Mouse (Mus musculus) ES-Bruce4 (cell line): ENCODE results near the gene Gjb4. TPM values are rescaled to one million over a fixed set of nuclear protein-coding genes. Genes with fewer than 3 reads are reported as not detected.
A peak's percentile ranks its signal among the peaks of the same experiment; 100 is the strongest.

ENCODE experiments used
- H3K27ac ChIP-seq: 2 replicates; pipeline ENCODE4 v1.5.1; 2012; ENCODE audit warnings: low read length, inconsistent platforms; ENCODE audit not compliant: insufficient read depth
- H3K27me3 ChIP-seq: 2 replicates; pipeline ENCODE4 v1.6.1; 2012; ENCODE audit warnings: mild to moderate bottlenecking, low read length, inconsistent platforms; ENCODE audit not compliant: control insufficient read depth, poor library complexity, insufficient read depth, severe bottlenecking
- H3K36me3 ChIP-seq: 2 replicates; pipeline ENCODE4 v1.6.1; 2012; ENCODE audit warnings: inconsistent platforms, mild to moderate bottlenecking, low read length, moderate library complexity; ENCODE audit not compliant: control insufficient read depth, poor library complexity, insufficient read depth, severe bottlenecking
- H3K4me1 ChIP-seq: one replicate; pipeline ENCODE4 v1.8.1; 2011; ENCODE audit warnings: low read length; ENCODE audit not compliant: control insufficient read depth, insufficient read depth
- H3K4me3 ChIP-seq: 2 replicates; pipeline ENCODE4 v1.5.1; 2011; ENCODE audit warnings: low read depth, mild to moderate bottlenecking, low read length
- H3K9ac ChIP-seq: 2 replicates; pipeline ENCODE4 v1.6.1; 2012; ENCODE audit warnings: low read depth, mild to moderate bottlenecking, inconsistent platforms; ENCODE audit not compliant: poor library complexity, severe bottlenecking
- H3K9me3 ChIP-seq: replicated peaks from 2 replicates; pipeline ENCODE4 v1.6.1; 2012; ENCODE audit warnings: mild to moderate bottlenecking, low read length, inconsistent platforms; ENCODE audit not compliant: control insufficient read depth, poor library complexity, insufficient read depth, severe bottlenecking
- CTCF ChIP-seq: IDR thresholded peaks from one replicate; pipeline ENCODE4 v1.8.1; 2011; ENCODE audit warnings: low read depth, low read length
- EP300 ChIP-seq: IDR thresholded peaks from 2 replicates; pipeline ENCODE4 v1.6.1; 2011; ENCODE audit warnings: low read depth, low read length; ENCODE audit not compliant: insufficient read depth
- POLR2A ChIP-seq: IDR thresholded peaks from one replicate; pipeline ENCODE4 v1.8.1; 2011; ENCODE audit warnings: low read length; ENCODE audit not compliant: insufficient read depth
- polyA plus RNA-seq: library from polyadenylated mRNA; stranded (reverse); fragments of >200 nt; gene quantifications from 2 replicates; pipeline ENCODE4 v1.2.4, GENCODE M21; 2011; ENCODE audit warnings: low read depth; ENCODE audit not compliant: missing spikeins, insufficient read depth, insufficient read length

Gene Gjb4
- polyA plus RNA-seq, 1 experiment: 2.1 TPM

DNA sequence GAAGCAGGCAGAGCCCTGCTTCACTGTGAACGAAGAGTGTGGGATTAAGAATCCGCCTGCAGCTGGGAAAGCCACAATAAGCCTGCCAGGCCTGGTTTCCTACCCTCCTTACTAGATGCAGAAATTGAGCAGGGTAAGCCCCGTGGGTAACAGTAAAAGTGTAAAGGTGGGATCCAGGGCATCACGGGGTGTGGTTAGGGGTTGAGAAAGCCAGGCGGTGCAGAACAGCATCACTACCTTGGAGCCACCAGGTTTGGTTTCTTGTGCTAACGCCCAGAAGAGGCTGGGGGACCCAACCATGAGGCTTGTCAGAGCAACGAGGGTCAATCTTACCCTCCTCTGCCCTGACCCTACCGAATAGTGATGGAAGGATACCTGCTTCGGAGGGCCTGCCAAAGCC is 39.3 kb downstream of the Gjb4 start:
- no peak overlapping the region for H3K4me3 ChIP-seq
- no peak overlapping the region for H3K9ac ChIP-seq
- no peaks in the 10 kb centered on the region for H3K36me3 ChIP-seq
- no peak overlapping the region for H3K27ac ChIP-seq
- no peaks in the 10 kb centered on the region for H3K9me3 ChIP-seq
- no peaks in the 10 kb centered on the region for H3K27me3 ChIP-seq
- TF ChIP-seq CTCF (no peak), EP300 (no peak), POLR2A (no peak)
- H3K4me1 ChIP-seq: no peaks in the 10 kb centered on the region

DNA sequence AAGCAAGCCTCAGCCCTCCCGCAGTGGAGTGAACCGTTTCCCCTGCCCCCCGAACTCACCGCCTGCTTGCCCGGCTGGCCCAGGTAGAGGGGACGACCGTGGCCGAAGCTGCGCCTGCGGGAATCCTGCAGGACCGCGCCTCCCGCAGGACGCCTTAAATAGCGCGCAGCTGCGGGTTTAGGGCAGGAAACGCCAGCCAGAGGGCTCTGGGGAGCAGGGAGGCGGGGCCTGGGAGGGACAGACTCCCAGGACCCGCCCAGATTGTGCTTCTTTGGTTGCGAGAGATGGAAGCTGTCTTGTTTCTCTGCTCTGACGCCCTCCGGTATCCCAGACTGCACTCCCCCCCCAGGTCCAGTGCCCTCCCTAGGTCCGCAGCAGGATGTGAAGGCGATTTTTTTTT is 40.0 kb downstream of the Gjb4 start, which contains the start of gene Gja4:
Gene Gja4 (minus strand): TSS at position 179 of the 400 bp plus-strand sequence.
- Histone ChIP-seq H3K9me3 (no peaks in the 10 kb centered on the region), H3K27me3 (no peaks in the 10 kb centered on the region), H3K36me3 (no peaks in the 10 kb centered on the region), H3K4me3 (peak within 1 kb of the TSS; percentile 73), H3K27ac (no peak within 1 kb of the TSS), H3K9ac (peak within 1 kb of the TSS; percentile 55), H3K4me1 (no peaks in the 10 kb centered on the region)
- no peak for TF ChIP-seq EP300
- peak; percentile 36 for TF ChIP-seq CTCF

DNA sequence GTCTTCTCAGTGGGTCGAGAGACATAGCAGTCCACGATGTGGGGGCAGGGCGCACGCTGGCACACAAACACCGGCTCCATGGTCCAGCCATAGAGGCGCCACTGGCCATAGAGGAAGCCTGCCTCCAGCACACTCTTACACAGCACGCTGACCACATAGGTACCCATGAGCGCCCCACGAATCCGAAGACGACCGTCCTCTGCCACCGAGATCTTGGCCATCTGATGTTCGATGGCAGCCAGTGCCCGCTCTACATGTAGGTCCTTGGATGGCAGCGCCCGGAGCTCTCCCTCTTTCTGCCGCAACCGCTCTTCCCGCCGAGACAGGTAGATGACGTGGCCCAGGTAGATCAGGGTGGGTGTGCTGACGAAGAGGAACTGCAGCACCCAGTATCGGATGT is 41.5 kb downstream of the Gjb4 start:
- H3K36me3 ChIP-seq: no peaks in the 10 kb centered on the region
- no peak overlapping the region for H3K4me3 ChIP-seq
- no peaks in the 10 kb centered on the region for H3K9me3 ChIP-seq
- H3K27ac ChIP-seq: no peak overlapping the region
- H3K27me3 ChIP-seq: no peaks in the 10 kb centered on the region
- TF ChIP-seq EP300 (no peak), CTCF (no peak)
- no peak overlapping the region for H3K9ac ChIP-seq
- no peaks in the 10 kb centered on the region for H3K4me1 ChIP-seq

DNA sequence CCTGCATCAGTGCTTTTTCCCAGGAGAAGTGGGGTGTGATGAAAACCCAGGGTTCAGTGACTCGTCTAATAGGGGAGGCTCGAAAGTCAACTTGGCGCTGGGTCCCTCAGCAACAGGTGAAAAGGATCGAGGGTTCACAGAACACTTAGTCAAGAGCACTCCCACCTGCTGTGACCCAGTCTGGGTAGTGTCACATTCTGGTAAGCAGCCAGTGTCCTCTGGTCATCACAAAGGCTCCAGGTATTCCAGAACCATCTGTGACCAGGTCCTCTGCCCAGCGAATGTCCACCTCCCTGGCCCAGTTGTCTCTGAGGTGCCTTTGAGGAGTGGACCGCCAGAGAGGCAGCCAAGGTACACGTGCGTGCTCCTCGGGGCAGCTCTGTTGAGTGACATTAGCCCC is 42.3 kb downstream of the Gjb4 start:
- Histone ChIP-seq H3K9ac (no peak overlapping the region), H3K27me3 (no peaks in the 10 kb centered on the region), H3K36me3 (no peaks in the 10 kb centered on the region), H3K27ac (no peak overlapping the region), H3K9me3 (no peaks in the 10 kb centered on the region), H3K4me3 (no peak overlapping the region), H3K4me1 (no peaks in the 10 kb centered on the region)
- TF ChIP-seq CTCF: no peak
- no peak for TF ChIP-seq EP300
- no peak for TF ChIP-seq POLR2A

DNA sequence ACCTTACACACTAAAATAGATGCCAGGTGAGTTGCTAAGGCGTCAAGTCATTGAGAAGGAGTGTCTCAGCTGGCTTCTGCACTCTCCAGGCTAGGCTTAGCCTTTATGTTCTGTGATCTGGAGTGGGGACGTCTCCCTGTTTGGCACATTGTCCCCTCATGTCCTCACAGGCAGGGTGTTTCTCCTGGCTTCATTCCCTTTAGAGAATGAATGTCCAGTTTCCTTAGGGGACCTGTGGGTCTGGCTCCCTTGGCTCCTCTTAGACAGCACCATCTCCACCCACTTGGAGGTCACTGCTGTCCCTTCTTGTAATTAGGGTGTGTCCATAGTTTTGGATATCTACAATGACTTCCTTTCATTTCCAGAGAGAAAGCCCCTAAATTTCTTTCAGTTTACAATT is 47.0 kb downstream of the Gjb4 start:
- H3K4me3 ChIP-seq: no peak overlapping the region
- H3K36me3 ChIP-seq: no peaks in the 10 kb centered on the region
- no peak overlapping the region for H3K27ac ChIP-seq
- H3K9ac ChIP-seq: no peak overlapping the region
- H3K4me1 ChIP-seq: no peaks in the 10 kb centered on the region
- H3K27me3 ChIP-seq: no peaks in the 10 kb centered on the region
- no peaks in the 10 kb centered on the region for H3K9me3 ChIP-seq
- TF ChIP-seq CTCF: no peak
- no peak for TF ChIP-seq EP300
- no peak for TF ChIP-seq POLR2A

DNA sequence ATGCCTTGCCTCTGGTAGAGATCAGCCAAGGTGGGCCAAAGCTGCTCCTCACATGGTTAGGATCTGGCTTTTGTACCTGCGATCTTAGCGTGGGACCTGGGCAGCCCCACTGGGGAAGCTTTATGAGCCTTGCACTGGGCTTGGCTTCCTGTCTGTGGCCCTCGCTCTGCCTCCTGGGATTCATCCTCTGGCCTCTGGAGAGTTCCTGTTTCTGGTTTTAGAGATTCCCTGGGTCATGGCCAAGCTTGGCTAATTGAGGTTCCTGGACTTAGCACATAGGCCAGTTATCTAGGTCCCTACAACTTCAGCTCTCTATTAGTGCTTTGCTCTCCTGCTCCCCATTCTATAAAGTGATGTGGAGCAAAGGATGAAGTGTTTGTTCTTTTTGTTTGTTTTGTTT is 50.1 kb downstream of the Gjb4 start:
- TF ChIP-seq EP300 (no peak), CTCF (no peak), POLR2A (no peak)
- Histone ChIP-seq H3K9me3 (no peaks in the 10 kb centered on the region), H3K4me1 (no peaks in the 10 kb centered on the region), H3K9ac (no peak overlapping the region), H3K36me3 (no peaks in the 10 kb centered on the region), H3K27ac (no peak overlapping the region), H3K4me3 (no peak overlapping the region), H3K27me3 (no peaks in the 10 kb centered on the region)

Other genes starting within 250 kb of the Gjb4 start
- 9.0 and 10.0 TPM in 2 replicates for gene Tmem35b, start 230.4 kb downstream of the Gjb4 start, polyA plus RNA-seq
- 7.4 and 9.5 TPM in 2 replicates for gene Dlgap3, start 184.9 kb downstream of the Gjb4 start, polyA plus RNA-seq
- gene Smim12, start 110.3 kb downstream of the Gjb4 start, polyA plus RNA-seq: 26.6 and 28.8 TPM in 2 replicates
- gene Gja4, start 40.0 kb downstream of the Gjb4 start, polyA plus RNA-seq: 1.4 TPM in 2 replicates
- gene Gjb3, start 23.2 kb downstream of the Gjb4 start, polyA plus RNA-seq: 57.2 and 66.7 TPM in 2 replicates
- gene Gjb5, start 4.1 kb upstream of the Gjb4 start, polyA plus RNA-seq: 15.9 and 16.5 TPM in 2 replicates